Mouse (Mus musculus) ES-E14 (cell line): ENCODE data around the gene Csnk1e.

Experiments used
- CHD2 ChIP-seq: IDR thresholded peaks from 2 replicates; pipeline ENCODE4 v1.6.1; 2014; ENCODE audit warnings: mild to moderate bottlenecking, low read depth, low read length, inconsistent platforms
- HCFC1 ChIP-seq: IDR thresholded peaks from 2 replicates; pipeline ENCODE4 v1.6.1; 2012; ENCODE audit warnings: low read length, inconsistent platforms, borderline replicate concordance; ENCODE audit not compliant: insufficient read depth
- MAFK ChIP-seq: IDR thresholded peaks from 2 replicates; pipeline ENCODE4 v1.6.1; 2014; ENCODE audit warnings: mild to moderate bottlenecking, low read depth, low read length, inconsistent platforms; ENCODE audit not compliant: insufficient read depth
- ZC3H11A ChIP-seq: IDR thresholded peaks from 2 replicates; pipeline ENCODE4 v1.6.1; 2012; ENCODE audit warnings: low read depth, mild to moderate bottlenecking, inconsistent platforms, low read length, borderline replicate concordance
- ZNF384 ChIP-seq: IDR thresholded peaks from 2 replicates; pipeline ENCODE4 v1.6.1; 2012; ENCODE audit warnings: low read depth, low read length, inconsistent platforms

- TF ChIP-seq ZC3H11A (no peak), HCFC1 (no peak), MAFK (no peak), ZNF384 (no peak), CHD2 (no peak)
Measured at GRCm38 (mm10) chr15:79414513-79414912, 40.9 kb downstream of the Csnk1e start.
